Mouse (Mus musculus): ENCODE measurements around the gene Ugt1a7c. TPM values are rescaled to one million over a fixed set of nuclear protein-coding genes. Genes with fewer than 3 reads are reported as not detected.
"Not testable (repeated sequence)": the region's sequence is repeated elsewhere in the genome, so short reads cannot be mapped to it uniquely, and the experiment has no call there.

The Ugt1a7c gene
- polyA plus RNA-seq, 1 experiment from 2014 or later: 1.7 TPM

DNA sequence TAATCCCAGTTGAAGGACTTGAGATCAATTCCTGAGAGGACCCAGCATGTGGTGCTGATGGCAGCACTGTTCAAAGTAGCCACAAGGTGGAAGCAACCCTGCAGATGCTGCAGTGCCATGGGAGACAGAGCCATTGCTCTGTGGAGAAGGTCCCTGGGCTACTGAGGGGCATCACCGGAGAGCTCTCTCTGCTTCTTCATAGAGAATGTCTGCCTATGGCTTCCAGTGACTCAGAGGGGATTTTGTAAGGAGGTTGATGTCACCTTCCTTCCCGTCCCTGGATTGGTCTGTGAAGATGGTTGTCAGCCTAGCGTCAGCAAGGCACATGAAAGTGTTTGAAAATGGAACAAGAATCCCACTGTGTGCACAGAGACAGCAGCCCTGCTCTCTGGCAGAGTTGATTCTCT lies 589 bp upstream of the Ugt1a7c start:
- not testable (repeated sequence) for H3K4me1 ChIP-seq (replicated peaks); H3K27ac ChIP-seq; H3K9ac ChIP-seq; H3K27me3 ChIP-seq; DNase-seq; H3K4me3 ChIP-seq (replicated peaks); H3K4me2 ChIP-seq; H3K36me3 ChIP-seq; H3K9me3 ChIP-seq (replicated peaks)
- 0 out of 2 replicates have a peak, but pooled peaks have one; percentile 48 for ATAC-seq (ENCODE audit: low read depth)
- WGBS (ENCODE audit: insufficient replicate concordance): 32% methylated on average over 3 of the region's 3 CpGs

DNA sequence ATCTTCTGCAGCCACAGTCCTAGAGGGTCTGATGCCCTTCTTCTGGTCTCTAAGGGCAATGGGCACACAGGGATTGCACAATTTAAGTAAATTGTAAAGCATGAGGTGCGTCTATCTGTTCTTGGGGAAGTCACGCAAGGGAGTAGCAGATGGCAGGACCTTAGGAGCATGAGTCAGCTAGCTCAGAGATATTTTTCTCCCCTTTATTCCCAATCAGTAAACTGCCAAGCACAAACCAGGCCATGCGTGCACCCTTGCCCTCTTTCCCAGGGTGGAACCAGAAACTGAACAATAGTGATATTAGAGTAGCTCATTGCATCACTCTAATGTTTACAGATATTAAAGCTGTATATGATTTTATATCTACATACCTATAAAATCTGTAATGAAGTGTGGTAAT lies 3.7 kb downstream of the Ugt1a7c start:
- not testable (repeated sequence) for ATAC-seq (ENCODE audit: low read depth); H3K4me1 ChIP-seq (replicated peaks); H3K27me3 ChIP-seq; H3K36me3 ChIP-seq; H3K9ac ChIP-seq; H3K4me3 ChIP-seq (replicated peaks); H3K9me3 ChIP-seq (replicated peaks); H3K27ac ChIP-seq; H3K4me2 ChIP-seq; DNase-seq
- 57% methylated on average over 3 of the region's 3 CpGs for WGBS (ENCODE audit: insufficient replicate concordance)

DNA sequence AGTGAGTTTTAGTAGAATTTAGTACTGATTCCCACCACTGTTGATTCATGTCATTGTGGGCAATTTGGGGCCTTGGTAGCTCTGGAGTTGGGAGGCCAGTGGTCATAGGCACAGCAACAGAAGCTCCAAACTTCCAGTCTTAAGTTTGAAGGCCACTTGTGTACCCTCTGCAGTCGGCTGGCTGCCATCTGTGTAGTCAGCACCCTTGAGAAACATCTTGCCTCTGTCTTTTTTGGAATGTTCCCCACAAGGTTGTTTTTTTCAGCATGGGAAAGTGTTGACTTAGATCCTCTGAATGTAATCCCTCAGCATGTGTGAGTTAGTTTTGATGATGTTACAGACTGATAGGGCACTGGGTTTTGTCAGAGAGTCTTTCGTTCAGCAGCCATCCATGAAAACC lies 4.8 kb downstream of the Ugt1a7c start:
- not testable (repeated sequence) for H3K27ac ChIP-seq; DNase-seq; H3K9ac ChIP-seq; H3K4me2 ChIP-seq; ATAC-seq (ENCODE audit: low read depth); H3K4me1 ChIP-seq (replicated peaks); H3K9me3 ChIP-seq (replicated peaks); H3K4me3 ChIP-seq (replicated peaks); H3K36me3 ChIP-seq; H3K27me3 ChIP-seq
- WGBS (ENCODE audit: insufficient replicate concordance): 61% methylated on average over 2 of the region's 2 CpGs

DNA sequence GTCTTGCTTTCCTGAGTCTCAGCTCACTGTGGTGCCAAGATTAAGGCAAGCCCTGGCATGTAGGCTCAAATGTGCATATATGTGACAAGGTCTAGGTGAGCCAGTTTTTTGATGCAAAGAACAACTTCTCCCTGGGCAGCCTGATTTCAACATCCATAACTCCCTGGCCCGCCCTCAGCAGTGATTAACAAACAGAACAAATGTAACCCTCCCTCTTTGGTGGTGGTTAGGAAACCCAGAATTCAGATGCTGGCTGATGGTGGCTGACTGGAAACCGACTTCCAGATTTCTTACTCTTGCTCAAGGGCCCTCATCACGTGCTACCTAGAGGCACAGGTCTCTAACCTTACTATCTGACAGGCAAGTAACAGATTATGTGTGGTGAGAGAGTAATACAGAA lies 8.2 kb downstream of the Ugt1a7c start, which contains the start of gene Ugt1a6b:
TSS of gene Ugt1a6b (plus strand) at position 234 of the 400 bp plus-strand sequence.
- H3K9me3 ChIP-seq (replicated peaks); ATAC-seq (ENCODE audit: low read depth): not testable (repeated sequence)

DNA sequence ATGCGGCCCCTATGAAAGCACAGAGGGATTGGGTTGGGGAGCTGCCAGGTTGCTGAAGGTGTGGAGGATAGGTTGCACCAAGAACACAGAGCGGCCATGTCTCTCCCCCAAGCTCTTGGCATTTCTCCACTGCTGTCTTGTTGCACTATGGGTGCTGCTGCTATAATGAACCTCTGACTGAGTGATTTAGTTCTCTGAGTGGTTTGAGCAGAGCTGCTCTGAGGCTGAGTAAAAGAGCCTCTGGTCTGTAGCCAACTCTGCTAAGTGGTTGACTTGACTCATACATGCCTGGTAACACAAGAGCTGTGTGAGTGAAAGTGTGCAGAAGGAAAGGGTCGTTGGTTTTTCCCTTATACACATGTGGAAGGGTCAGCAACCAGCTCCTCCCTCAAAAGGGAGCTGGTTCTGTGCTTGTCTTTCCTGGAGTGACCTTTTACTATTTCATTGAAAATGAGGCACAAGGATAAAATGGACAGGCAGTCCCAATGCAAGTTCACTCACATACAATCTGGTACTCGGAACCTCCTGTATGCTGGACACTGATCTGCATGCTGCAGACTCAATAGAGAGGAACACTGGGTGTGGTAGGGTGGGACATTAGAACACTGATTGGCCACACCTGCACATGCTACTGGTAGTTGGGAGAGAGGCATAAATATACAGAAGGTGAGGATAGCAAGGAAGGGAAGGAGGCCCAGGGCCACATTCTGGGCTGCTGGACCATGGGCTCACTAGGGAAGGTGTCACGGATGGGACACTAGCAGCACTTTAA lies 9.0 kb downstream of the Ugt1a7c start:
- not testable (repeated sequence) for H3K4me1 ChIP-seq (replicated peaks); ATAC-seq (ENCODE audit: low read depth); H3K36me3 ChIP-seq; DNase-seq; H3K4me3 ChIP-seq (replicated peaks); H3K27ac ChIP-seq; H3K9ac ChIP-seq; H3K9me3 ChIP-seq (replicated peaks); H3K4me2 ChIP-seq; H3K27me3 ChIP-seq
- WGBS (ENCODE audit: insufficient replicate concordance): 50% methylated on average over 5 of the region's 5 CpGs

More for the DNA sequence above, 8.2 kb downstream of the Ugt1a7c start, which contains the start of gene Ugt1a6b:
- not testable (repeated sequence) for H3K4me2 ChIP-seq; H3K4me1 ChIP-seq (replicated peaks); H3K36me3 ChIP-seq; H3K27me3 ChIP-seq; H3K4me3 ChIP-seq (replicated peaks); H3K9ac ChIP-seq; DNase-seq; H3K27ac ChIP-seq
- 14% methylated on average over 3 of the region's 3 CpGs for WGBS (ENCODE audit: insufficient replicate concordance)

DNA sequence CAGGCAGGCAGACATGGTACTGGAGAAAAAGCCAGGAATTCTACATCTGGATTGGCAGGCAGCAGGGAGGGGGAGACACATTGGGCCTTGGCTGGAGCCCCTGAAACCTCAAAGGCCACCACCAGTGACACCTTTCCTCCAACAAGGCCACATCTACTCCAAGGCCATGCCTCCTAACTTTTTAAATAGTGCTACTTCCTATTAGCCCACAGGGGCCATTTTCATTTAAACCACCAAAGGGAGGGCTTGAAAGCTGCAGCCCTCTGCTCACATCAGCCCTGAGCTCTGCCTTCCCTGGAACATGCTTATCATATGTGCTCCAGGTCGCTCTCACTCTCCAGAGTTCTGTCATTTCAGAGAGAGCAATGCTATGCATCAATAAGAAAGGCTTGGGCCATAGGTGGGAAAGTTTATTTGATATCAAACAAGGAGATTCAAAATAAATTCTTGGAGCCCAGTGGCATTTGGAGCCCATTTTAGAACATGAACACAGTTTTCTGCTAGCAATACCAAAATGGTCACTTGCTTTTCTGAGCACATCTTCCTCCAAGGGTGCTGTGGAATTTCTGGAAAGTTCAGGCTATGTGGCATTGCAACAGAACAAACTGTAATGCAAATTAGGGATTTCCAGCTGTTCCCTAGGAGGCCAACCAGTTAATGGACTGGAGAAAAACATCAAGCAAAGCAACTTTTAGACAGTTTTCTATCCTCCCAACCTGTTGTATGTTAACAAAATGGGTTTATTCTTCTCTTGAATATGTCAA lies 10.0 kb downstream of the Ugt1a7c start:
- H3K4me2 ChIP-seq: no peak overlapping the region
- H3K9ac ChIP-seq: no peak overlapping the region
- no peak for DNase-seq

DNA sequence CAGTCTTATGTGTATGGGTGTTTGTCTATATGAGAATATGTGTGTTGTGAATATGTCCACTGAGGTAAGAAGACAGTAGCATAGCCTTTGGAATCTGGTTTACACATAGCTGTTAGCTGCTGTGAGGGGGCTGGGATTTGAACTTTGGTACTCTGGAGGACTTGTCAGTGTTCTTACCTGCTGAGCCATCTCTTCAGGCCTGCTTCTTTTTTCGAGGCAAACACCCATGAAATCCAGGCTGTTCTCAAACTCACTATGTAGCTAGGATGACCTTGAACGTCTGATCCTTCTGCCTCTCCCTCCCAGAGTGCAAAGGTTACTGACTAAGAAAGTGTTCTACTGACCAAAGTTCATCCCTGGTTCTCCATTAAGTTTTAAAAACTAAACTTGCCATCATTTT lies 10.8 kb downstream of the Ugt1a7c start:
- Histone ChIP-seq H3K4me1 (replicated peaks) (peaks cover 8% of the 10 kb centered on the region), H3K4me2 (no peak overlapping the region), H3K27ac (no peak overlapping the region), H3K9ac (no peak overlapping the region), H3K36me3 (no peaks in the 10 kb centered on the region), H3K4me3 (replicated peaks) (no peak overlapping the region), H3K27me3 (no peaks in the 10 kb centered on the region), H3K9me3 (replicated peaks) (no peaks in the 10 kb centered on the region)
- ATAC-seq (ENCODE audit: low read depth): no peak
- DNase-seq: no peak
- WGBS (ENCODE audit: insufficient replicate concordance): 47% methylated on average over 2 of the region's 2 CpGs

More for the DNA sequence above, 10.0 kb downstream of the Ugt1a7c start:
- Histone ChIP-seq H3K4me3 (replicated peaks) (no peak overlapping the region), H3K36me3 (no peaks in the 10 kb centered on the region), H3K4me1 (replicated peaks) (peaks cover 8% of the 10 kb centered on the region), H3K9me3 (replicated peaks) (no peaks in the 10 kb centered on the region), H3K27ac (no peak overlapping the region), H3K27me3 (no peaks in the 10 kb centered on the region)
- 56% methylated on average over 1 of the region's 1 CpGs for WGBS (ENCODE audit: insufficient replicate concordance)
- ATAC-seq (ENCODE audit: low read depth): no peak

DNA sequence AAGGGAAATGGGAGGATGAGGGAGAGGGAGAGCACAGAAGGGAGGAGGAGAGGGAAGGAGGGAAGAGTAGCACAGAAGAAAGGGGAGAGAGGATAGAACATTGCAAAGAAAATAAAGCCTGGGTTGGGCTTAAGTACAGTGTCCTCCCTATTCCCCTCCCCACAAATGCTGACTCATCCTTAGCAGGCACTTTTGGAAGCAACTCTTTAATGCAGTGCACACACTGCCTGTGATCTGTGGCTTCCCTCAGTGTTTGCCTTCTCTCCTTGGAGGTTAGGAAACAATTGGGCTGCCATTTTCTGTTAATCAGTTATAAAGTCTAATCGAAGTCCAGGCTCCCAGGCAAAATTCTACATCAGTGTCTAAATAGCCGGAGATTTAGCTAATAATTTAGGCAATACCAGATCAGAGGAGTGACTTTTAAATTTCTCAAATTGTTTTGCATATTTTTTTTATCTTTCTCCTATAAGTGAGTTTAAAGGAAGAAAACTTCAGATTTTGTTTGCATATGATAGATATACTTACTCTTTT lies 14.2 kb downstream of the Ugt1a7c start:
- H3K27me3 ChIP-seq; H3K4me2 ChIP-seq; H3K36me3 ChIP-seq; H3K4me3 ChIP-seq (replicated peaks); DNase-seq; H3K9ac ChIP-seq; H3K4me1 ChIP-seq (replicated peaks); H3K27ac ChIP-seq; H3K9me3 ChIP-seq (replicated peaks): not testable (repeated sequence)
- peak; percentile 99 for ATAC-seq (ENCODE audit: low read depth)
- WGBS (ENCODE audit: insufficient replicate concordance): 50% methylated on average over 2 of the region's 2 CpGs

DNA sequence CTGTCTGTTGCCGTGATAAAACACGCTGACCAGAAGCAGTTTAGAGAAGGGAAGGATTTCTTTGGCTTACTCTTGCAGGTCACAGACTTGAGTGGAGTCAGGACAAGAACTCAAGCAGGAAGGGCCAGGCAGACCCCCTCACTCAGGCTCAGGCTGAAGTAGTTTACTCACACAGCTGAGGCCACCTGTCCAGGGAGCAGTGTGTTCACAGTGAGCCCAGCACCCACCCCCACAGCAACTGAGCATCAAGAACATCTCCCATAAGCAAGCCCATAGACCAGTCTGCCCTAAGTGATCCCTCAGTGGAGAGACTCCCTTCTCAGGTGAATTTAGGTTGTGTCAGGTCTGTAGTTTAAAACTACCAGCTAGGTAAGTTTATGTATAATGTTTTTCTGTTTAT lies 14.7 kb downstream of the Ugt1a7c start:
- peak; percentile 32 for ATAC-seq (ENCODE audit: low read depth)
- peak overlapping the region; percentile 66 for H3K27ac ChIP-seq
- H3K4me2 ChIP-seq; DNase-seq; H3K36me3 ChIP-seq; H3K27me3 ChIP-seq; H3K9ac ChIP-seq; H3K4me3 ChIP-seq (replicated peaks); H3K9me3 ChIP-seq (replicated peaks); H3K4me1 ChIP-seq (replicated peaks): not testable (repeated sequence)
- WGBS (ENCODE audit: insufficient replicate concordance): 42% methylated on average over 2 of the region's 2 CpGs

DNA sequence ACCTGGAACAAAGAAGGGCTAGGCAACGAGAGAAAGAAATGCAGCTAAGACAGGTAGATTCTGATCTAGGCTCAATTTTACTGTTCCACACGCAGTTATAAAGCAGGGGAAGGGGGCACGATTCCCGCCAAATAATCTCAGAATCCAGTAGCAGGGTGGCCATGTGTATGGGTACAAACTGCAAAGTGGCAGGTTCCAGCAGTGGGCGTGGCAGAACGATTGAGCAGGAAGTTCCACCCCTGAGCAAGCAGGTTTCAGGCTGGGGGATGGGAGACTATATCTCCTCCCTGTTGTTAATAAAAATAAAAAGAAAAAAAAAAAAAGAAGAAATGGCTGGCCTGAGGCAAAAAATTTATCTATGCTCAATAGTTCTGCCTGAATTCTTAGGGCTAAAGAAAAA lies 17.9 kb downstream of the Ugt1a7c start:
- WGBS (ENCODE audit: insufficient replicate concordance): 72% methylated on average over 6 of the region's 6 CpGs
- H3K4me2 ChIP-seq; H3K27ac ChIP-seq; H3K36me3 ChIP-seq; DNase-seq; H3K27me3 ChIP-seq; H3K9ac ChIP-seq; ATAC-seq (ENCODE audit: low read depth); H3K4me3 ChIP-seq (replicated peaks); H3K4me1 ChIP-seq (replicated peaks); H3K9me3 ChIP-seq (replicated peaks): not testable (repeated sequence)

DNA sequence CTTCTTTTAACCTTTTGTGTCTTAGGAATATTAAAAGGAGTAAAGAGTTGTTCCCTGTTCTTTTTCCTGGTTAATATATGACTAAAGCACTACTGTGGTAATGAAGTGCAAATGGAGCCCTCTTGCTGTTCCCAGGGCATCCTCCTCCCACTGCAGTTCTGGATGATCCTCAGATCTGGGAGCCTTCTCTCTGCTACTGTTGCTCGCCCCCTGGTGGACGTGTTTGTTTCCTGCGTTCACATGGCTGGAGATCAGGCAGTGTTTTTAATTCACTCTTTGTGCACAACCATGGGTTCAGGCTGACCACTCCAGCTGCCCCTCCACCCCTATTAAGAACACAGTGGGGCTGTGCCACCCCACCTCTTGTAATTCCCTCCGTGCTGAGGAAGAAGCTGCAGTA lies 25.7 kb downstream of the Ugt1a7c start:
- not testable (repeated sequence) for H3K27me3 ChIP-seq; H3K4me1 ChIP-seq (replicated peaks); H3K9me3 ChIP-seq (replicated peaks); H3K36me3 ChIP-seq; H3K4me2 ChIP-seq; DNase-seq; H3K9ac ChIP-seq; H3K27ac ChIP-seq; H3K4me3 ChIP-seq (replicated peaks)
- 13% methylated on average over 4 of the region's 4 CpGs for WGBS (ENCODE audit: insufficient replicate concordance)
- peak; percentile 31; the same call in 1 of the 2 replicates for ATAC-seq (ENCODE audit: low read depth)
